Mouse (Mus musculus) hindbrain, embryonic 16.5 days (tissue): ENCODE measurements around the gene Rnf103. TPM values are rescaled to one million over a fixed set of nuclear protein-coding genes. Genes with fewer than 3 reads are reported as not detected.

Experiments
- ATAC-seq: fragments of 200-750 bp; cut with Nextera tagmentation; 2 replicates; pipeline ENCODE4 v1.8.0; 2017; ENCODE audit warnings: moderate TSS enrichment, moderate library complexity
- H3K27ac ChIP-seq: fragments of 300-500 bp; sonication (generic); 2 replicates; pipeline ENCODE4 v1.5.1; 2014; ENCODE audit warnings: low read depth, mild to moderate bottlenecking, control low read depth, low read length, moderate library complexity
- H3K27me3 ChIP-seq: fragments of 300-500 bp; sonication (generic); replicated peaks from 2 replicates; pipeline ENCODE4 v1.6.1; 2014; ENCODE audit warnings: low read length; ENCODE audit not compliant: control insufficient read depth, insufficient read depth
- H3K36me3 ChIP-seq: fragments of 300-500 bp; sonication (generic); 2 replicates; pipeline ENCODE4 v1.6.1; 2014; ENCODE audit warnings: mild to moderate bottlenecking, low read length, moderate library complexity, mixed read lengths; ENCODE audit not compliant: control insufficient read depth, insufficient read depth
- H3K4me1 ChIP-seq: fragments of 300-500 bp; sonication (generic); 2 replicates; pipeline ENCODE4 v1.6.1; 2014; ENCODE audit warnings: low read depth, low read length; ENCODE audit not compliant: control insufficient read depth, insufficient read depth
- H3K4me2 ChIP-seq: fragments of 300-500 bp; sonication (generic); 2 replicates; pipeline ENCODE4 v1.6.1; 2014; ENCODE audit warnings: mild to moderate bottlenecking, low read length, control low read depth, moderate library complexity
- H3K4me3 ChIP-seq: fragments of 300-500 bp; sonication (generic); 2 replicates; pipeline ENCODE4 v1.5.1; 2014; ENCODE audit warnings: mild to moderate bottlenecking, low read length, control low read depth, moderate library complexity
- H3K9ac ChIP-seq: fragments of 300-500 bp; sonication (generic); 2 replicates; pipeline ENCODE4 v1.6.1; 2014; ENCODE audit warnings: low read depth, mild to moderate bottlenecking, control low read depth, low read length, moderate library complexity
- H3K9me3 ChIP-seq: fragments of 300-500 bp; sonication (generic); 2 replicates; pipeline ENCODE4 v1.6.1; 2014; ENCODE audit warnings: mild to moderate bottlenecking, low read length, moderate library complexity; ENCODE audit not compliant: control insufficient read depth
- WGBS: fragments of 180-500 bp; shearing (Covaris S2); extraction: QIAGEN DNeasy Blood & Tissue Kit; methylation state at CpG from one replicate; pipeline ENCODE4 v1.1.7; 2014; 5-methylcytosine and 5-hydroxymethylcytosine counted together
- polyA plus RNA-seq: library from polyadenylated mRNA; unstranded; fragments of >200 nt; fragmentation: Nextera tagmentation; extraction: Ambion mirVana; gene quantifications from 2 replicates; pipeline ENCODE4 v1.2.1, GENCODE M21; 2015

Gene Rnf103
- polyA plus RNA-seq, 1 experiment from 2014 or later, result 14.0 TPM

GRCm38 (mm10) chr6:71486226-71486625 is 7.5 kb upstream of the Rnf103 start:
- 82% methylated on average over 2 of the region's 2 CpGs for WGBS
- Histone ChIP-seq H3K4me1 (no peaks in the 10 kb centered on the region), H3K9me3 (no peaks in the 10 kb centered on the region), H3K27ac (no peak overlapping the region), H3K27me3 (no peaks in the 10 kb centered on the region), H3K9ac (no peak overlapping the region), H3K4me2 (no peak overlapping the region), H3K36me3 (no peaks in the 10 kb centered on the region), H3K4me3 (no peak overlapping the region)
- ATAC-seq, result no peak

GRCm38 (mm10) chr6:71486867-71487266 is 6.8 kb upstream of the Rnf103 start:
- no peak overlapping the region for H3K4me2 ChIP-seq
- H3K9me3 ChIP-seq, result no peaks in the 10 kb centered on the region
- H3K4me1 ChIP-seq, result no peaks in the 10 kb centered on the region
- ATAC-seq, result no peak
- no peak overlapping the region for H3K27ac ChIP-seq
- no peaks in the 10 kb centered on the region for H3K27me3 ChIP-seq
- no peak overlapping the region for H3K4me3 ChIP-seq
- 91% methylated on average over 1 of the region's 1 CpGs for WGBS
- H3K9ac ChIP-seq, result no peak overlapping the region
- H3K36me3 ChIP-seq, result no peaks in the 10 kb centered on the region

GRCm38 (mm10) chr6:71487966-71488365 is 5.7 kb upstream of the Rnf103 start:
- H3K4me3 ChIP-seq, result no peak overlapping the region
- no peak overlapping the region for H3K27ac ChIP-seq
- ATAC-seq, result no peak
- no peaks in the 10 kb centered on the region for H3K36me3 ChIP-seq
- no peak overlapping the region for H3K9ac ChIP-seq
- no peaks in the 10 kb centered on the region for H3K9me3 ChIP-seq
- H3K4me1 ChIP-seq, result no peaks in the 10 kb centered on the region
- WGBS, result 44% methylated on average over 3 of the region's 4 CpGs
- no peak overlapping the region for H3K4me2 ChIP-seq
- H3K27me3 ChIP-seq, result no peaks in the 10 kb centered on the region

- H3K27me3 ChIP-seq, result no peaks in the 10 kb centered on the region
- no peak for ATAC-seq
- H3K9ac ChIP-seq, result no peak overlapping the region
- no peak overlapping the region for H3K27ac ChIP-seq
- 48% methylated on average over 4 of the region's 4 CpGs for WGBS
- H3K9me3 ChIP-seq, result no peaks in the 10 kb centered on the region
- H3K4me1 ChIP-seq, result peaks cover 9% of the 10 kb centered on the region
- H3K4me3 ChIP-seq, result no peak overlapping the region
- H3K4me2 ChIP-seq, result no peak overlapping the region
- no peaks in the 10 kb centered on the region for H3K36me3 ChIP-seq
These were observed 1.6 kb upstream of the Rnf103 start for GRCm38 (mm10) chr6:71492136-71492535.

- peak overlapping the region; percentile 72 for H3K4me2 ChIP-seq
- H3K9ac ChIP-seq, result peak overlapping the region; percentile 91
- WGBS, result 21% methylated on average over 20 of the region's 22 CpGs
- peak overlapping the region; percentile 68 for H3K4me3 ChIP-seq
- no peaks in the 10 kb centered on the region for H3K36me3 ChIP-seq
- no peaks in the 10 kb centered on the region for H3K27me3 ChIP-seq
- H3K4me1 ChIP-seq, result peaks cover 9% of the 10 kb centered on the region
- no peak for ATAC-seq
- H3K9me3 ChIP-seq, result no peaks in the 10 kb centered on the region
- peak overlapping the region; percentile 97 for H3K27ac ChIP-seq
These were observed 679 bp upstream of the Rnf103 start for GRCm38 (mm10) chr6:71492756-71493674.

- H3K4me2 ChIP-seq, result peak overlapping the region; percentile 72
- peak overlapping the region; percentile 97 for H3K27ac ChIP-seq
- peak overlapping the region; percentile 91 for H3K9ac ChIP-seq
- H3K4me3 ChIP-seq, result peak overlapping the region; percentile 68
- no peaks in the 10 kb centered on the region for H3K9me3 ChIP-seq
- H3K4me1 ChIP-seq, result peaks cover 9% of the 10 kb centered on the region
- under 1% methylated on average over 46 of the region's 46 CpGs for WGBS
- peak; percentile 35 for ATAC-seq
- H3K36me3 ChIP-seq, result no peaks in the 10 kb centered on the region; the same call in 1 of the 2 replicates
- no peaks in the 10 kb centered on the region for H3K27me3 ChIP-seq
These were observed 787 bp downstream of the Rnf103 start for GRCm38 (mm10) chr6:71494341-71495020.

- Histone ChIP-seq H3K36me3 (peaks cover 12% of the 10 kb centered on the region; the same call in 1 of the 2 replicates), H3K9me3 (no peaks in the 10 kb centered on the region), H3K4me1 (peaks cover 9% of the 10 kb centered on the region), H3K27me3 (no peaks in the 10 kb centered on the region), H3K27ac (no peak overlapping the region), H3K4me2 (no peak overlapping the region), H3K9ac (no peak overlapping the region), H3K4me3 (no peak overlapping the region)
- no peak for ATAC-seq
- 88% methylated on average over 3 of the region's 3 CpGs for WGBS
These were observed 6.9 kb downstream of the Rnf103 start for GRCm38 (mm10) chr6:71500575-71500974.

GRCm38 (mm10) chr6:71503001-71503400 is 9.3 kb downstream of the Rnf103 start:
- H3K4me2 ChIP-seq, result no peak overlapping the region
- no peak overlapping the region for H3K4me3 ChIP-seq
- no peaks in the 10 kb centered on the region for H3K9me3 ChIP-seq
- no peaks in the 10 kb centered on the region for H3K27me3 ChIP-seq
- no peak overlapping the region for H3K9ac ChIP-seq
- no peak for ATAC-seq
- H3K36me3 ChIP-seq, result peaks cover 16% of the 10 kb centered on the region
- no peaks in the 10 kb centered on the region for H3K4me1 ChIP-seq
- 61% methylated on average over 4 of the region's 4 CpGs for WGBS
- no peak overlapping the region for H3K27ac ChIP-seq

GRCm38 (mm10) chr6:71503670-71504069 is 10.0 kb downstream of the Rnf103 start:
- no peak overlapping the region for H3K9ac ChIP-seq
- no peaks in the 10 kb centered on the region for H3K4me1 ChIP-seq
- H3K27me3 ChIP-seq, result no peaks in the 10 kb centered on the region
- peaks cover 18% of the 10 kb centered on the region for H3K36me3 ChIP-seq
- no peak overlapping the region for H3K4me2 ChIP-seq
- no peak overlapping the region for H3K27ac ChIP-seq
- no peak for ATAC-seq
- H3K9me3 ChIP-seq, result no peaks in the 10 kb centered on the region
- no peak overlapping the region for H3K4me3 ChIP-seq
